Mouse (Mus musculus): ENCODE measurements at regions not wholly inside any gene's neighbourhood (a gene's known extent, or its start where the extent isn't known, plus 50 kb on each side); places are given as distances from the start of the nearest gene placed in this dataset.
"Not testable (repeated sequence)": the region's sequence is repeated elsewhere in the genome, so short reads cannot be mapped to it uniquely, and the experiment has no call there.

GRCm38 (mm10) chr10:69036096-69036495, 115.1 kb upstream of the Rhobtb1 start:
- Histone ChIP-seq H3K4me1 (ENCODE audit: control insufficient read depth, insufficient read depth, low read length) (no peaks in the 10 kb centered on the region), H3K4me3 (replicated peaks; ENCODE audit: control insufficient read depth, low read depth, low read length) (no peak overlapping the region), H3K27ac (ENCODE audit: control insufficient read depth, insufficient read depth, low read depth, low read length, poor library complexity) (no peak overlapping the region)
- WGBS: 84% methylated on average over 2 of the region's 2 CpGs
- TF ChIP-seq CTCF (IDR thresholded peaks at IDR 0.05; ENCODE audit: control insufficient read depth, insufficient read depth, low read length) (no peak), POLR2A (IDR thresholded peaks at IDR 0.05; ENCODE audit: borderline replicate concordance, control insufficient read depth, low read depth, low read length) (no peak)

- TF ChIP-seq CTCF (IDR thresholded peaks at IDR 0.05; ENCODE audit: control insufficient read depth, insufficient read depth, low read length) (no peak), POLR2A (IDR thresholded peaks at IDR 0.05; ENCODE audit: borderline replicate concordance, control insufficient read depth, low read depth, low read length) (no peak)
- Histone ChIP-seq H3K27ac (ENCODE audit: control insufficient read depth, insufficient read depth, low read depth, low read length, poor library complexity) (no peak overlapping the region), H3K4me3 (replicated peaks; ENCODE audit: control insufficient read depth, low read depth, low read length) (no peak overlapping the region), H3K4me1 (ENCODE audit: control insufficient read depth, insufficient read depth, low read length) (no peaks in the 10 kb centered on the region)
- WGBS: 83% methylated on average over 12 of the region's 12 CpGs
These were observed 107.0 kb upstream of the Rhobtb1 start for GRCm38 (mm10) chr10:69044171-69044651.

- Histone ChIP-seq H3K4me3 (replicated peaks; ENCODE audit: control insufficient read depth, low read depth, low read length) (no peak overlapping the region), H3K4me1 (ENCODE audit: control insufficient read depth, insufficient read depth, low read length) (no peaks in the 10 kb centered on the region), H3K27ac (ENCODE audit: control insufficient read depth, insufficient read depth, low read depth, low read length, poor library complexity) (no peak overlapping the region)
- 73% methylated on average over 14 of the region's 14 CpGs for WGBS
- TF ChIP-seq POLR2A (IDR thresholded peaks at IDR 0.05; ENCODE audit: borderline replicate concordance, control insufficient read depth, low read depth, low read length): no peak
- TF ChIP-seq CTCF (IDR thresholded peaks at IDR 0.05; ENCODE audit: control insufficient read depth, insufficient read depth, low read length): no peak
These were observed 106.0 kb upstream of the Rhobtb1 start for GRCm38 (mm10) chr10:69045275-69045674.

DNA sequence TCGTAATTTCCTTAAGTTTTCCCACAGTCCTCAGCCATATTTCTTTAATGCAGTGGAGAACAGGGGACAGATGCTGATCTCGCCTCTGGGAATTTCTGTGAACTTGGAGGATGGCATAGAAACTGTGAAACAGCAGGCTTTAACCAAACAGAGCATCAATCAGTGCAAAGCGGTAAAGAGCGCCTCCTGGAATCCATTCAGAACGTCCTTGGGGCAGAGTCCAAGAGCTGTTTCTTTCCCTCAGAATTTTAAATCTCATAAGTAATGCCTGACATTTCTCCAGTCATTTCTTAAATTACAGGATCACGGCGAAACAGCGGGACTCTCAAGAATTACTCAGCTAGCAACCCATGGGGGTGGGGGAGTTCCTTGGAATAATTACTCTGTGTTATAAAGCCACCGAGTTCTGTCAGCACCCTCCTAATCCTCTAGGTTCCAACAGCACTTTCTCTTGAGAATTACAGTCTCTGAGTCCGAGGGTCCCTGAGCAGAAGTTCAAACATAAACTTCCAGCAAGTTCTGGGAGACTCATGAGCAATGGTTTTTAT, 105.2 kb upstream of the Rhobtb1 start:
- Histone ChIP-seq H3K27ac (ENCODE audit: control insufficient read depth, insufficient read depth, low read depth, low read length, poor library complexity) (no peak overlapping the region), H3K4me3 (replicated peaks; ENCODE audit: control insufficient read depth, low read depth, low read length) (no peak overlapping the region), H3K4me1 (ENCODE audit: control insufficient read depth, insufficient read depth, low read length) (no peaks in the 10 kb centered on the region)
- TF ChIP-seq CTCF (IDR thresholded peaks at IDR 0.05; ENCODE audit: control insufficient read depth, insufficient read depth, low read length) (no peak), POLR2A (IDR thresholded peaks at IDR 0.05; ENCODE audit: borderline replicate concordance, control insufficient read depth, low read depth, low read length) (no peak)
- WGBS: 79% methylated on average over 10 of the region's 10 CpGs

- 76% methylated on average over 11 of the region's 11 CpGs for WGBS
- H3K4me3 ChIP-seq (replicated peaks; ENCODE audit: control insufficient read depth, low read depth, low read length): no peak overlapping the region
- H3K4me1 ChIP-seq (ENCODE audit: control insufficient read depth, insufficient read depth, low read length): no peaks in the 10 kb centered on the region
- TF ChIP-seq POLR2A (IDR thresholded peaks at IDR 0.05; ENCODE audit: borderline replicate concordance, control insufficient read depth, low read depth, low read length) (no peak), CTCF (IDR thresholded peaks at IDR 0.05; ENCODE audit: control insufficient read depth, insufficient read depth, low read length) (no peak)
- H3K27ac ChIP-seq (ENCODE audit: control insufficient read depth, insufficient read depth, low read depth, low read length, poor library complexity): no peak overlapping the region
These were observed 73.2 kb upstream of the Rhobtb1 start for GRCm38 (mm10) chr10:69078008-69078407.

DNA sequence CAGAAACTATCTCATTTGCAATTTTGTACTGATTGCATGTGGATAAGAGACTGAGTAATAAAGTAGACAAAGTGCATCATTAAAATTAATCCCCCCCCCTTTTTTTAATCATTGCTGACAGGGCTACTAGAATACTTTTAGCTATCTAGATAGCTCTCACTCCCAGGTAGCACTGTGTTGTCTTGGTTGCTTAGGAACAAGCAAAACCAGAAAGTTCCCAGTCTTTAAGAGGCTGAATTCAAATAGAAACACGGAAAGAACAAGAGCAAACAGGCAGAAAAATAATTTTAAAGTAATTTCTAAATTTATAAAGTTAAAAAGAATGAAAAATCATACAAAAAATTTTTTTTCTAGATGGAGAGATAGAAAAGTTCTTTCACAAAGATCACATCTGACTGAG, 65.0 kb upstream of the Rhobtb1 start:
- Histone ChIP-seq H3K27ac (ENCODE audit: control insufficient read depth, insufficient read depth, low read depth, low read length, poor library complexity) (no peak overlapping the region), H3K4me3 (replicated peaks; ENCODE audit: control insufficient read depth, low read depth, low read length) (no peak overlapping the region), H3K4me1 (ENCODE audit: control insufficient read depth, insufficient read depth, low read length) (no peaks in the 10 kb centered on the region)
- 64% methylated on average over 1 of the region's 1 CpGs for WGBS
- TF ChIP-seq POLR2A (IDR thresholded peaks at IDR 0.05; ENCODE audit: borderline replicate concordance, control insufficient read depth, low read depth, low read length) (no peak), CTCF (IDR thresholded peaks at IDR 0.05; ENCODE audit: control insufficient read depth, insufficient read depth, low read length) (no peak)

DNA sequence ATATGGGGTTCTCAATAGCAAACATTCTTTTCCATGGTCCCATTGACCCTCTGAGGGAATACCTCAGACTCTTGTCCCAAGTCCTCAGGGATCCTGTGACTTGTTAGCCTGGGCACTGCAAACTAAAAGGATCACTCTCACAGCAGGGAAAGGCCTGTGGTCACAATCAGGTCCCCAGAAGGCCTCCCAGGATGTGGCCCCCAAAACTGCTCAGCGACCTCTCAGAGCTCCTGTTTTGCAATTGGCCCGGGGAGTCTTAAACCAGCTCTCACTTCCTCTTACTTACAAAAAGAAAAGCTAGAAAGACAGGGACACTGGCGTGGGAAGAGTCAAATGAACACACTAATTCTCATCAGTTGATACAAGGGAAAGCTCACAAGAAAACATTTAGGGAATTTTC, 59.4 kb upstream of the Rhobtb1 start:
- 10% methylated on average over 3 of the region's 3 CpGs for WGBS
- Histone ChIP-seq H3K4me1 (ENCODE audit: control insufficient read depth, insufficient read depth, low read length) (no peaks in the 10 kb centered on the region), H3K4me3 (replicated peaks; ENCODE audit: control insufficient read depth, low read depth, low read length) (no peak overlapping the region), H3K27ac (ENCODE audit: control insufficient read depth, insufficient read depth, low read depth, low read length, poor library complexity) (no peak overlapping the region)
- TF ChIP-seq POLR2A (IDR thresholded peaks at IDR 0.05; ENCODE audit: borderline replicate concordance, control insufficient read depth, low read depth, low read length) (no peak), CTCF (IDR thresholded peaks at IDR 0.05; ENCODE audit: control insufficient read depth, insufficient read depth, low read length) (no peak)

- WGBS: 76% methylated on average over 3 of the region's 3 CpGs
These were observed 51.2 kb upstream of the Rhobtb1 start for GRCm38 (mm10) chr10:69100021-69100420.

DNA sequence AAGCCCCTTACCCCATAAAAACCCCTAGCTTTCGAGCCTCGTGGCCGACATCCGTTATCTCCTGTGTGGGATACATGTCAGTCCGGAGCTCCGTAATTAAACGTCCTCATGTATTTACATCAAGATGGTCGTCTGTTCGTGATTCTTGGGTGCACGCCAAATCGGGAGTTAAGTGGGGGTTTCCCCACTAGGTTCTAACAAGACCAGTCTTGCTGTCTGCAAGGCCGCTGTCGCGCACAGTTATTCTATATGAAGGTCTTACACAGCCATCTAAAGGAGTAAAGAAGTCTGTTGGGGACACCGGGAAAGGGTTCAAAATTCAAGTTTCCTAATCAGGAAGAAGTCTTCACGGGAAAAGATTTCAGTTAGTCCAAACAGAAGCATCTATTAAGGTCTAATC, 50.5 kb upstream of the Rhobtb1 start:
- H3K4me1 ChIP-seq (ENCODE audit: control insufficient read depth, insufficient read depth, low read length); H3K27ac ChIP-seq (ENCODE audit: control insufficient read depth, insufficient read depth, low read depth, low read length, poor library complexity); H3K4me3 ChIP-seq (replicated peaks; ENCODE audit: control insufficient read depth, low read depth, low read length): not testable (repeated sequence)
- 86% methylated on average over 16 of the region's 16 CpGs for WGBS

More at GRCm38 (mm10) chr10:69100021-69100420, 51.2 kb upstream of the Rhobtb1 start:
- Histone ChIP-seq H3K27ac (ENCODE audit: control insufficient read depth, insufficient read depth, low read depth, low read length, poor library complexity) (no peak overlapping the region), H3K4me1 (ENCODE audit: control insufficient read depth, insufficient read depth, low read length) (no peaks in the 10 kb centered on the region; the same call in 1 of the 2 replicates), H3K4me3 (replicated peaks; ENCODE audit: control insufficient read depth, low read depth, low read length) (no peak overlapping the region)
- TF ChIP-seq POLR2A (IDR thresholded peaks at IDR 0.05; ENCODE audit: borderline replicate concordance, control insufficient read depth, low read depth, low read length) (no peak), CTCF (IDR thresholded peaks at IDR 0.05; ENCODE audit: control insufficient read depth, insufficient read depth, low read length) (no peak)

All from bone marrow, adult 2 months (tissue).